Mouse (Mus musculus): ENCODE results near the gene Gm45208.
"Not testable (repeated sequence)": the region's sequence is repeated elsewhere in the genome, so short reads cannot be mapped to it uniquely, and the experiment has no call there.

Gene Gm45208

GRCm38 (mm10) chrX:7744940-7745339 is 22.9 kb downstream of the Gm45208 start:
- DNase-seq (ENCODE audit: low read depth, low spot score) = no peak
- Histone ChIP-seq H3K27me3 (ENCODE audit: control insufficient read depth, insufficient read depth, low read length, poor library complexity, severe bottlenecking) (no peaks in the 10 kb centered on the region), H3K36me3 (ENCODE audit: control insufficient read depth, insufficient read depth, low read length, poor library complexity, severe bottlenecking) (no peaks in the 10 kb centered on the region)

DNA sequence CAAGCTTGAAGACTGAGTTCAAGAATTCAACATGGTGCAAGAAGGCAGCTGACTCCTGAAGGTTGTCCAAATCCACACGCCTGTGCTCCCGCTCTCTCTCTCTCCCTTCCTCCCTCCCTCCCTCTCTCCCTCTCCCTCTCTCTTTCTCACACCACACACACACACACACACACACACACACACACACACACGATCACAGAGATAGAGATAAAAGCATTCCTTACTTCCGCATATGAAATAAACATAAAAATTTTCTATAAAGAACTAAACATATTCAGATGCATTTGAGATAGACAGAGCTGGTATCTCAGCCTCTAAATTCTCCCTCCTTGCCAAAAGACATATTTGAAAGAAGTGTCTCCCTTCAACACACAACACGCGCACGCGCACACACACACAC is 23.4 kb downstream of the Gm45208 start:
- Histone ChIP-seq H3K27me3 (ENCODE audit: control insufficient read depth, insufficient read depth, low read length, poor library complexity, severe bottlenecking) (no peaks in the 10 kb centered on the region), H3K36me3 (ENCODE audit: control insufficient read depth, insufficient read depth, low read length, poor library complexity, severe bottlenecking) (no peaks in the 10 kb centered on the region)
- no peak for DNase-seq (ENCODE audit: low read depth, low spot score)

- no peaks in the 10 kb centered on the region for H3K36me3 ChIP-seq (ENCODE audit: control insufficient read depth, insufficient read depth, low read length, poor library complexity, severe bottlenecking)
- DNase-seq (ENCODE audit: low read depth, low spot score) = no peak
- H3K27me3 ChIP-seq (ENCODE audit: control insufficient read depth, insufficient read depth, low read length, poor library complexity, severe bottlenecking) = no peaks in the 10 kb centered on the region
These were observed 28.5 kb downstream of the Gm45208 start, which contains the start of gene Ccdc120 for GRCm38 (mm10) chrX:7750432-7751116. TSS of gene Ccdc120 (minus strand) at chrX:7750905.

DNA sequence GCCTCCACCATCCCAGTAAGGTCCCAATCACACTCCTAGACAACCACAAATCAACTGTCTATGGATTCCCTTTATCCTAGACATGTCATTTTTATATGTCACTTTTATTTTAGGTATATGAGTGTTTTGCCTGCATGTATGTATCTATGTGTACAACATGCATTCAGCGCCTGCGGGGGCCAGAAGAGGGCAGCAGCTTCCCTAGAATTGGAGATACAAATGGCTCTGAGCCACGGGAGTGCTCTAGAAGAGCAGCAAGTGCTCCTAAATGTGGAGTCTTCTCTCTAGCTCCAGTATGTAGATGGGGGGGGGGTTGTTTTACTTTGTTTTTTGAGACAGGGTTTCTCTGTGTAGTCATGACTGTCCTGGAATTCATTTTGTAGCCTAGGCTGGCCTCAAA is 31.6 kb downstream of the Gm45208 start:
- H3K36me3 ChIP-seq (ENCODE audit: control insufficient read depth, insufficient read depth, low read length, poor library complexity, severe bottlenecking); H3K27me3 ChIP-seq (ENCODE audit: control insufficient read depth, insufficient read depth, low read length, poor library complexity, severe bottlenecking): not testable (repeated sequence)
- DNase-seq (ENCODE audit: low read depth, low spot score) = peak; percentile 49

DNA sequence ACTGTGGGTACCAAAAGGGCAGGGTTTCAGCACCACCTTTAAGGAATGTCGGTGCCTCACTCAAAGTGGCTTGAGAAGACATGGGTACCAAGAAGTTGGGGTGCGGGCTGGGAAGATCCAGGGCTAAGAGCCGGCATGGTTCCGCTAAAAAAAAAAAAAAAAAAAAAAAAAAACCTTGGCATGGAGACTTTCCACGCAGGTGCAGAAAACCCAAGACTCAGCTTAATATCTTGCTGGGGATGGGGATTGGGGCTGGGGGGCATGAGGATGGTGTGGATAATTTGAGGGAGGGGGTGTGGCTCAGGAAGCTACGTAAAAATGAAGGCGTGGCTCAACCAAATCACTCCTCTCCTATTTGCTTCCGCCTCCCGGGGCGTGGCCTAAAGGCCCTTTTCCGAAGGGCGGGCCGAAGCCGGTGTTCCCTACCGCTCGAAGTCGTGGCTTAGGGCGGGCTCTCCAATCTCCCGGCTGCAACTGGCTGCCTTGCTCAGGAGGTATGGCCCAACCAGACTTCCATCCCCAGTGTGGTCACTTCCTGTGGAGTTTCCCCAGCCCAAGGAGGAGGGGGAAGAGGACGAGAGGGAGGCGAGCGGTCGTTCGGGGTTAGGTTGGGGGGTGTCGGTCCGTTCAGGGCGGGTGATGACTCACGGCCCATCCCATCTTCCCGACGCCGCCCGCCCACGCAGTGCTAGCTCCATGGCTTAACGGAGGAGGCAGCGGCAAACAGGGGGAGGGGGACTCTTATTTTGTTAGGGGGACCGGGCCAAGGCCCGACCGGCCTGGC is 40.3 kb downstream of the Gm45208 start, which contains the start of gene Tfe3:
Tfe3 (plus strand) TSS at position 424 of the 784 bp plus-strand sequence.
- DNase-seq (ENCODE audit: low read depth, low spot score) = peak; percentile 92
- Histone ChIP-seq H3K36me3 (ENCODE audit: control insufficient read depth, insufficient read depth, low read length, poor library complexity, severe bottlenecking) (no peaks in the 10 kb centered on the region), H3K27me3 (ENCODE audit: control insufficient read depth, insufficient read depth, low read length, poor library complexity, severe bottlenecking) (no peaks in the 10 kb centered on the region)

GRCm38 (mm10) chrX:7762921-7763197 is 40.8 kb downstream of the Gm45208 start:
- no peaks in the 10 kb centered on the region for H3K27me3 ChIP-seq (ENCODE audit: control insufficient read depth, insufficient read depth, low read length, poor library complexity, severe bottlenecking)
- no peak for DNase-seq (ENCODE audit: low read depth, low spot score)

DNA sequence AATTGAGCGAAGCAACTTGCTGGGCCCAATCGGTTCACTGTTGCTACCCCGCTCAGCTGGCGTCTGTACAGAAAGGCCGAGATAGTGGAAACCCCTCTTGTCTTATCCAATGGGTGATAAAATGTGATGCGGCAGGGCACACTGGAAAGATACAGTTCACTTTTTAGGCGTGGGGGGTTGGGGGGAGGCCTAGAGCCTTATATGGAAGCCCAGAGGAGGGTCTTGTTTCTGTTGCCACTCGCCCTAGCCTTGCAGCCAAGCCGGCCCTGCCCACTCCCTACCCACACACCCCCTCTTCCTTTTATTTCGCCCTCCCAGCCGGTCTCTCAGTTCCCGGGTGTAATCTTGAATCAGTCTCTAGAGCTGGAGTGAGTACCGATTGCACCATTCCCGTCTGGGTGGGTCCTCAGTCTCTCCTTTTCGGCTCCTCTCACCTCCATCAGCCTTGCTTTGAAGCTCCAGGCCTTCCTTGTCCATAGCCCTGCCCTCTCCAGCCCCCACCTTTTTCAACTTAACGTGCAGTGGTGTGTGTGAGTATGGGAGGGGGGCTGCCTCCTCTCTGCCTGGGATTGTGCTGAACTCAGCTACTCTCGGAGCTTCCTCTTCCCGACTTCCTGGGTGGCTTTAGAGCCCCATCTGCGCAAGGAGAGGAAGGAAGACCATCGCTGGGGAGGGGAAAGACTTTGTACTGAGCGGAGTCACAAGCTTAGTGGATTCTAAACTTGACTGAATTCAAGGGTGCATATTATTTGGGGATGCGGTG is 41.8 kb downstream of the Gm45208 start:
- DNase-seq (ENCODE audit: low read depth, low spot score) = peak; percentile 12

More at GRCm38 (mm10) chrX:7762921-7763197, 40.8 kb downstream of the Gm45208 start:
- H3K36me3 ChIP-seq (ENCODE audit: control insufficient read depth, insufficient read depth, low read length, poor library complexity, severe bottlenecking) = no peaks in the 10 kb centered on the region

GRCm38 (mm10) chrX:7764657-7765280 is 42.7 kb downstream of the Gm45208 start:
- Histone ChIP-seq H3K27me3 (ENCODE audit: control insufficient read depth, insufficient read depth, low read length, poor library complexity, severe bottlenecking) (no peaks in the 10 kb centered on the region), H3K36me3 (ENCODE audit: control insufficient read depth, insufficient read depth, low read length, poor library complexity, severe bottlenecking) (no peaks in the 10 kb centered on the region)
- no peak for DNase-seq (ENCODE audit: low read depth, low spot score)

More for the DNA sequence above, 41.8 kb downstream of the Gm45208 start:
- no peaks in the 10 kb centered on the region for H3K27me3 ChIP-seq (ENCODE audit: control insufficient read depth, insufficient read depth, low read length, poor library complexity, severe bottlenecking)
- H3K36me3 ChIP-seq (ENCODE audit: control insufficient read depth, insufficient read depth, low read length, poor library complexity, severe bottlenecking) = no peaks in the 10 kb centered on the region

DNA sequence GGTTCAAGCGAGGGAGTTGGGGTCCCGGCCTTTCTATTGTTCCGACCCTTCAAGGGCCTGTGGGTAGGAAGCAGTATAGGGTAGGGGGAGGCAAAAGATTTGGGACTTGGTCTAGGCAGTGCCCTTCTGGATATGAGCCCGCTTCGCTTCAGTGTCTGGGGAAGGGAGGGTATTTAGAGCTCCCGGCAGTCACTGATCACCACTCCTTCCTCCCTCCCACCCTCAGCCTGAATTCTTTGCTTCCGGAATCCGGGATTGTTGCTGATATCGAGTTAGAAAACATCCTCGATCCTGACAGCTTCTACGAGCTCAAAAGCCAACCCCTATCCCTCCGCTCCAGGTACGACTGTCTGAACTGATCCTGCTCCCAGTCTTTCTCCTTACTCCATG is 43.2 kb downstream of the Gm45208 start:
- no peaks in the 10 kb centered on the region for H3K36me3 ChIP-seq (ENCODE audit: control insufficient read depth, insufficient read depth, low read length, poor library complexity, severe bottlenecking)
- H3K27me3 ChIP-seq (ENCODE audit: control insufficient read depth, insufficient read depth, low read length, poor library complexity, severe bottlenecking) = no peaks in the 10 kb centered on the region
- no peak for DNase-seq (ENCODE audit: low read depth, low spot score)

DNA sequence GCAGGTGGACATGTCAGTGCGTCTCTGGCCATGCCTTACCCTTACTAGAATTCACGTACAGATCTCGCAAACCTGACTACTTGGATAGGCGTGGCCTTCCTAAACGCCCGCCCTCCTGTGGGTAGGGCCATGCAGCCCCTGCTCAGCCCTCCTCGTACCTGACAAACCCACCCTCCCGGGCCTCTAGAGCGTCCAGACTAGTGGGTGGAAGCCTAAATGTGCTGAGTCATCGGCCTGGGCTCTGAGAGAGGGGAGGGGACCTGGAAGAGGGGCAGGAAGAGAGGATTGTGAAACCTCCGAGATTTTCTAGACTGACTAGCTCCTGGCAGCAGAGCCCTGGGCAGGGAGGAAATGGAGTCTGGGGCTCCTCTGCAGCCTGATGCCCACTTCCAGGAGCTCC is 43.7 kb downstream of the Gm45208 start:
- Histone ChIP-seq H3K27me3 (ENCODE audit: control insufficient read depth, insufficient read depth, low read length, poor library complexity, severe bottlenecking) (no peaks in the 10 kb centered on the region), H3K36me3 (ENCODE audit: control insufficient read depth, insufficient read depth, low read length, poor library complexity, severe bottlenecking) (no peaks in the 10 kb centered on the region)
- DNase-seq (ENCODE audit: low read depth, low spot score) = no peak

- 0 out of 2 replicates have a peak, but pooled peaks cover 4% of the 10 kb centered on the region for H3K36me3 ChIP-seq (ENCODE audit: control insufficient read depth, insufficient read depth, low read length, poor library complexity, severe bottlenecking)
- no peaks in the 10 kb centered on the region for H3K27me3 ChIP-seq (ENCODE audit: control insufficient read depth, insufficient read depth, low read length, poor library complexity, severe bottlenecking)
- DNase-seq (ENCODE audit: low read depth, low spot score) = no peak
These were observed 47.4 kb downstream of the Gm45208 start for GRCm38 (mm10) chrX:7769302-7770017.

DNA sequence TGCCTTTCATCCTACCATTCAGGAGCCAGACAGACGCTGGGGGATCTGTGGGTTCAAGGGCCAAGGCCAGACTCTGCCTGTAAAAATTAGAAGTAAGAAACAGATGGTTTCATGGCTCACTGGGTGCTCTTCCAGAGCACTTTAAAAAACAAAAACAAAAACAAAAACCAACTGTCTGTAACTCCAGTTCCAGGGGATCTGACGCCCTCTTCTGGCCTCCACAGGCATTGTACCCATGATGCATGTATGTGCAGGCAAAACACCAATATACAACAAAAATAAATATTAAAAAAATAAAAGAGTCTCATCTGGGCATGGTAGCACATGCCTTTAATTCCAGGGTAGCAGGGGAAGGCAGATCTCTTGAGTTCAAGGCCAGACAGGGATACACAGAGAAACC is 50.7 kb downstream of the Gm45208 start:
- peak; percentile 24 for DNase-seq (ENCODE audit: low read depth, low spot score)
- H3K36me3 ChIP-seq (ENCODE audit: control insufficient read depth, insufficient read depth, low read length, poor library complexity, severe bottlenecking) = 0 out of 2 replicates have a peak, but pooled peaks cover 4% of the 10 kb centered on the region
- no peaks in the 10 kb centered on the region for H3K27me3 ChIP-seq (ENCODE audit: control insufficient read depth, insufficient read depth, low read length, poor library complexity, severe bottlenecking)

DNA sequence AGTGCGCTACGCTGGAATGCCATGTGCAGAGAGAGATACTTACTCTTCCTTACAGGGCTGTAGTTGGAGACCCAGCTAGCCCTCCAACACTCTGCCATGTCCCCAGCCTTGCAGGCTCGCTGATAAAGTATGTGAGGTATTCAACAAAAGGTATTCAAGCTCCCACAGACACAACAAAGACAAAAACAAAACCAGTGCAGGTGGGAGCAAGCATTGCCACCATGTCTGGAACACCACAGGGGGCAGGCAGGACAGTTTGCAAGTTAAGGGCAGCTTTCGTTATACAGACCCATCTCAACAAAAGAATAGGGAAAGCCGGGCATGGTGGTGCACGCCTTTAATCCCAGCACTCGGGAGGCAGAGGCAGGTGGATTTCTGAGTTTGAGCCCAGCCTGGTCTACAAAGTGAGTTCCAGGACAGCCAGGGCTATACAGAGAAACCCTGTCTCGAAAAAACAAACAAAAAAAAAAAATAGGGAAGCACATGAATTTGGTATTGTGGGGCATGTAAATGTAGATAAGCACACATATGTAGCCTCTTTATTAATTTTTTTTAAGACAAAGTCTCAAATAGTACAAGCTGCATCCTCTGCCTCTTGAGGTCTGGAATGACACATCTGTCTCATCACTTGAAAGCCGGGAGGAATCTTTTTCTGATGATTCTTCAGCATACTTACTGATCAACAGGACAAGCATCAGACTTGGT is 53.6 kb downstream of the Gm45208 start:
- Histone ChIP-seq H3K27me3 (ENCODE audit: control insufficient read depth, insufficient read depth, low read length, poor library complexity, severe bottlenecking) (no peaks in the 10 kb centered on the region), H3K36me3 (ENCODE audit: control insufficient read depth, insufficient read depth, low read length, poor library complexity, severe bottlenecking) (0 out of 2 replicates have a peak, but pooled peaks cover 4% of the 10 kb centered on the region)
- DNase-seq (ENCODE audit: low read depth, low spot score) = no peak
